Mouse (Mus musculus) heart, embryonic 11.5 days (tissue): ENCODE data around the gene Stx7. TPM values are rescaled to one million over a fixed set of nuclear protein-coding genes. Genes with fewer than 3 reads are reported as not detected.

Experiments used
- ATAC-seq: fragments of 200-750 bp; cut with Nextera tagmentation; replicated peaks from 2 replicates; pipeline ENCODE4 v1.8.0; 2017; ENCODE audit warnings: moderate library complexity; ENCODE audit not compliant: insufficient number of reproducible peaks, low FRiP score, low TSS enrichment
- H3K27ac ChIP-seq: fragments of 300-500 bp; sonication (generic); 2 replicates; pipeline ENCODE4 v1.5.1; 2014; ENCODE audit warnings: mild to moderate bottlenecking, low read depth, low read length
- H3K27me3 ChIP-seq: fragments of 300-500 bp; sonication (generic); 2 replicates; pipeline ENCODE4 v1.6.1; 2014; ENCODE audit warnings: mild to moderate bottlenecking, low read length, mixed read lengths; ENCODE audit not compliant: control insufficient read depth, insufficient read depth
- H3K36me3 ChIP-seq: fragments of 300-500 bp; sonication (generic); 2 replicates; pipeline ENCODE4 v1.6.1; 2014; ENCODE audit warnings: mild to moderate bottlenecking, low read length, moderate library complexity, mixed read lengths; ENCODE audit not compliant: control insufficient read depth, insufficient read depth
- H3K4me1 ChIP-seq: fragments of 300-500 bp; sonication (generic); 2 replicates; pipeline ENCODE4 v1.6.1; 2014; ENCODE audit warnings: low read length; ENCODE audit not compliant: control insufficient read depth, insufficient read depth
- H3K4me2 ChIP-seq: fragments of 300-500 bp; sonication (generic); 2 replicates; pipeline ENCODE4 v1.6.1; 2014; ENCODE audit warnings: mild to moderate bottlenecking, moderate library complexity
- H3K4me3 ChIP-seq: fragments of 300-500 bp; sonication (generic); 2 replicates; pipeline ENCODE4 v1.5.1; 2014; ENCODE audit warnings: low read depth, low read length
- H3K9ac ChIP-seq: fragments of 300-500 bp; sonication (generic); 2 replicates; pipeline ENCODE4 v1.6.1; 2014; ENCODE audit warnings: mild to moderate bottlenecking, low read depth, low read length, moderate library complexity
- H3K9me3 ChIP-seq: fragments of 300-500 bp; sonication (generic); replicated peaks from 2 replicates; pipeline ENCODE4 v1.6.1; 2016; ENCODE audit warnings: low read length; ENCODE audit not compliant: control insufficient read depth
- WGBS: fragments of 180-500 bp; shearing (Covaris S2); extraction: QIAGEN DNeasy Blood & Tissue Kit; methylation state at CpG from one replicate; pipeline ENCODE4 v1.1.7; 2014; ENCODE audit not compliant: insufficient replicate concordance; 5-methylcytosine and 5-hydroxymethylcytosine counted together
- polyA plus RNA-seq: library from polyadenylated mRNA; unstranded; fragments of >200 nt; fragmentation: Nextera tagmentation; extraction: Ambion mirVana; gene quantifications from 2 replicates; pipeline ENCODE4 v1.2.1, GENCODE M21; 2014

Stx7 gene
- polyA plus RNA-seq, 1 experiment from 2014 or later = 89.8 TPM

DNA sequence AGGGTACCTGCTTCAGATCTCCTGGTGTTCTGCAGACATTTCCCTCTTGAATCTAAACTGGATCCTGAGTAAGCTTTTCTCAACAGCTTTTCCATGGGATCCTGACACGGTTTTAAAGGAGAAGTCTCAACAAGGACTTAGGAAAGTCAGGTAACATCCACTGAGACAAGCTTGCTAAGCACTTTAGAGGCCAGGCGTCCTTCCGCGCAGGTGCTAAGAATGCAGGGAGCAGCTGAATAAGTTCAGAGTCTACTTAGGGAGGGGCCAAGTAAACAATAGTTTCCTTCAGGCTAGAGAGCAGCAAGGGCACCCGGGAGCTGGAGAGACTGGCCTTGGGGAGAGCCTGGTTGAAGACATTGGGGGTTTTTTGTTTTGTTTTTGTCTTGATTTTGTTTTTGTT is 16.8 kb upstream of the Stx7 start:
- H3K27me3 ChIP-seq = no peaks in the 10 kb centered on the region
- 22% methylated on average over 5 of the region's 5 CpGs for WGBS
- no peak overlapping the region for H3K27ac ChIP-seq
- no peaks in the 10 kb centered on the region for H3K9me3 ChIP-seq
- H3K9ac ChIP-seq = 0 out of 2 replicates have a peak overlapping the region, but pooled peaks have one; percentile 39
- ATAC-seq = no peak
- no peaks in the 10 kb centered on the region for H3K36me3 ChIP-seq
- H3K4me1 ChIP-seq = peaks cover 7% of the 10 kb centered on the region; the same call in 1 of the 2 replicates
- H3K4me3 ChIP-seq = no peak overlapping the region
- peak overlapping the region; percentile 42 for H3K4me2 ChIP-seq

DNA sequence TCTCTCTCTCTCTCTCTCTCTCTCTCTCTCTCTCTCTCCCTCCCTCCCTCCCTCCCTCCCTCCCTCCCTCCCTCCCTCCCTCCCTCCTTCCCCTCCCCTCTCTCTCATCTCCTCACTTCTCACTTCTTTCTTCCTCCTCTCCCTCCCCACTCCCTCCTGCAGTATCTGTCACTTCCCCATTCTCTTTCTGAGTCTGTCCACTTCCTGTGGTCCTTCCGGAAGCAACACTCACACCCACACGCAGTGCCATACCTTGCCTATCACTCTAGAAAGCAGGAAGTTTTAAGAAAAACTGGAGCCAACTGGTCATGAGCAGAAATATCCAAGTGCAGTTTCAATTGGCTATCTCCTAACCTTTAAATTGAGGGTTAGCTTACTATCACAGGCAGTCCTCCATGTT is 16.0 kb upstream of the Stx7 start:
- no peak overlapping the region for H3K4me2 ChIP-seq
- ATAC-seq = no peak
- H3K9ac ChIP-seq = no peak overlapping the region
- H3K4me3 ChIP-seq = no peak overlapping the region
- WGBS = 35% methylated on average over 2 of the region's 2 CpGs
- no peak overlapping the region for H3K27ac ChIP-seq
- peaks cover 7% of the 10 kb centered on the region; the same call in 1 of the 2 replicates for H3K4me1 ChIP-seq
- no peaks in the 10 kb centered on the region for H3K36me3 ChIP-seq
- no peaks in the 10 kb centered on the region for H3K27me3 ChIP-seq
- H3K9me3 ChIP-seq = no peaks in the 10 kb centered on the region

DNA sequence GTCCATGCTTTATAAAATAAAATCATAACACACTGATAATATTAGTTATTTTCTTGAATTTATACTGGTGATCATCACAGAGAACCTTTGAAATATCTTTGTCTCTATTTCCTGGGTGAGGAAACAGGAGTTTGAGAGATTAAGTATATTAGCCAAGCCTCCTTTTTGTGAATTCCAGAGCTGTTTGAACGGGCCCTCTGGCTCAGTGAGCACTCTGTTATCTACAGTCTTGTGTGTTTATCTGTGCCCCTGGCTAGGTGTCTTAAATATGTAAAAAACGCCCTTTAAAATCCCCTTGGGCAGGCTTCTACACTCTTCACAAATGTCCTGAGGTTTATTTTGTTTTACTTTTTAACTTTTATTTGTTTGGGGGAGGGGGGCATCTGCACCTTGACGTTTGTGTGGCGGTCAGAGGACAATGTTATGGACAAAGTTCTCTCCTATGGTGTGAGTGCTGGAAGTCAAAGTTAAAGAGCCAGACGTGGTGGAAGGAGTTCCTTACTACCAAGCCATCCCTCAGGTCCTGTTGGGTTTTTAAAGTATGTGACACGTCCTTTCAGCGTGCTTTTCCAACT is 14.9 kb upstream of the Stx7 start:
- H3K4me1 ChIP-seq = peaks cover 7% of the 10 kb centered on the region; the same call in 1 of the 2 replicates
- H3K9ac ChIP-seq = no peak overlapping the region
- H3K9me3 ChIP-seq = no peaks in the 10 kb centered on the region
- no peaks in the 10 kb centered on the region for H3K36me3 ChIP-seq
- ATAC-seq = no peak
- H3K4me2 ChIP-seq = no peak overlapping the region
- no peak overlapping the region for H3K4me3 ChIP-seq
- no peak overlapping the region for H3K27ac ChIP-seq
- no peaks in the 10 kb centered on the region for H3K27me3 ChIP-seq
- WGBS = 35% methylated on average over 7 of the region's 7 CpGs

DNA sequence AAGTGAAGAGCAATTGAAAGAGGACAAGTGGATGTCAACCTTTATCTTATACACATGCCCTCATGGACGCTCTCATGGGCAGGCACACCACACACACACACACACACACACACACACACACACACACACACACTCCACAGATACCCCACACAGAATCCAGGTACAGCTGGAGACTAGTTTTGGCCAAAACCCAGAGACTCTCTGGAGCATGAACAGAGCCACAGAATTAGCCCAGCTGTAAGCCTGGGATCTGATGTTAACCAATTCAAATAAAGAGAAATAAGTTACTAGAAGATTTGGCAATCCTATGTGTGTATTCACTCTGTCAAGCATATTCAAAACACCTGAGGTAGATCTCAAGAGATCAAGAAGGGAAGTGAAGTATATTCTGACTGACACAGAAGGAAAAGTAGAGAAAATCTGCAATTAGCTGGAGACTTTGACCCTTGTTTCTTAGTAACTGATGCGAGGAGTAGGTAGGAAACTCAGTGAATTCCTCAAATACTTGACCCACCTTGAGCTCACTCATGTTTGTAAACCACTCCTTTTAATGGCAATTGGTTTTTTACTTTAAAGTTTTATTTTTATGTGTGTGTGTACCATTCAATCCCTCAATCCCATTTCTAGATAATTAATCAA is 10.4 kb upstream of the Stx7 start:
- no peak overlapping the region for H3K27ac ChIP-seq
- no peaks in the 10 kb centered on the region for H3K9me3 ChIP-seq
- H3K4me1 ChIP-seq = 0 out of 2 replicates have a peak, but pooled peaks cover 2% of the 10 kb centered on the region
- H3K4me3 ChIP-seq = no peak overlapping the region
- no peak overlapping the region for H3K4me2 ChIP-seq
- H3K36me3 ChIP-seq = no peaks in the 10 kb centered on the region
- no peak for ATAC-seq
- no peak overlapping the region for H3K9ac ChIP-seq
- no peaks in the 10 kb centered on the region for H3K27me3 ChIP-seq
- WGBS = 58% methylated on average over 2 of the region's 2 CpGs

DNA sequence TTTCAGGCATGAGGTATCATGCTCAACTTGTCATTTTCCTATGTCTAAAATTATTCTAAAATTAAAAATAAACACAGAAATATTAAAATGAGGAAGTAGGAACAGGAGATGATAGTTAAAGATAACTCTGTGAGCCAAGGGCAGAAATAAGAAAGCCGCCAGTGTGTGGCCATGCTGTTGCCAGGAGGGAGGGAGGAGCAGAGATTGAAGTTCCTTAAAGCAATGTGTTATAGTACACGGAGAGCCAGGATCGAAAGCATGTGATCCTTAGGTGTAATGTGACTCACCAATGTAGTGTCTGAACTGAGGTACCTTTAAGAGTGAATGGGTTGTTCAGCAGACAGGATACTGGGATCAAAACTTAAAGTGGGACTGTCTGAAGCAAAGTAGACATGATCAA is 6.4 kb upstream of the Stx7 start:
- H3K4me1 ChIP-seq = no peaks in the 10 kb centered on the region
- H3K27ac ChIP-seq = no peak overlapping the region
- 77% methylated on average over 3 of the region's 3 CpGs for WGBS
- no peaks in the 10 kb centered on the region for H3K36me3 ChIP-seq
- no peak overlapping the region for H3K4me2 ChIP-seq
- no peak for ATAC-seq
- H3K9ac ChIP-seq = no peak overlapping the region
- H3K4me3 ChIP-seq = no peak overlapping the region
- no peaks in the 10 kb centered on the region for H3K9me3 ChIP-seq
- no peaks in the 10 kb centered on the region for H3K27me3 ChIP-seq

DNA sequence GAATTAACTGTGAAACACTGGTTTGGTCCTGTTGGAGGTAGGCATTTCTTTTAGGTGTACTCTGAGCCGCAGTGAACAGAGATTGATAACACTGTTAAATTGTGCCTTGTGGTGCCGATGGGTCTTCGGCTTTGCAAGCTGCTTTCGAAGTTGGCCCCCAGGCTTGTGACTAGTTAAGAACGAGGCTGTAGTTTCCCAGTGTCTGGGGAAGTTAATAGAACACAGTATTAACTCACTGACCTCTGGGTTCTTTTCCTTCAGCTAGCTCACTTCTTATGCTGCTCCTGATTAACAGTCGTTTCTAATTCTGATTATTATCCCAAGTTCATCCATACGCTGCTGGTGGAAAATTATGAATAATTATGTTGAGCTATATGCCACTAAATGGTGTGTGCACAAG is 984 bp downstream of the Stx7 start:
- no peaks in the 10 kb centered on the region for H3K9me3 ChIP-seq
- H3K4me1 ChIP-seq = peaks cover 9% of the 10 kb centered on the region
- no peak for ATAC-seq
- peak overlapping the region; percentile 78 for H3K4me3 ChIP-seq
- WGBS = 36% methylated on average over 7 of the region's 7 CpGs
- no peak overlapping the region for H3K27ac ChIP-seq
- H3K36me3 ChIP-seq = no peaks in the 10 kb centered on the region
- H3K4me2 ChIP-seq = peak overlapping the region; percentile 63
- H3K27me3 ChIP-seq = no peaks in the 10 kb centered on the region
- no peak overlapping the region for H3K9ac ChIP-seq

DNA sequence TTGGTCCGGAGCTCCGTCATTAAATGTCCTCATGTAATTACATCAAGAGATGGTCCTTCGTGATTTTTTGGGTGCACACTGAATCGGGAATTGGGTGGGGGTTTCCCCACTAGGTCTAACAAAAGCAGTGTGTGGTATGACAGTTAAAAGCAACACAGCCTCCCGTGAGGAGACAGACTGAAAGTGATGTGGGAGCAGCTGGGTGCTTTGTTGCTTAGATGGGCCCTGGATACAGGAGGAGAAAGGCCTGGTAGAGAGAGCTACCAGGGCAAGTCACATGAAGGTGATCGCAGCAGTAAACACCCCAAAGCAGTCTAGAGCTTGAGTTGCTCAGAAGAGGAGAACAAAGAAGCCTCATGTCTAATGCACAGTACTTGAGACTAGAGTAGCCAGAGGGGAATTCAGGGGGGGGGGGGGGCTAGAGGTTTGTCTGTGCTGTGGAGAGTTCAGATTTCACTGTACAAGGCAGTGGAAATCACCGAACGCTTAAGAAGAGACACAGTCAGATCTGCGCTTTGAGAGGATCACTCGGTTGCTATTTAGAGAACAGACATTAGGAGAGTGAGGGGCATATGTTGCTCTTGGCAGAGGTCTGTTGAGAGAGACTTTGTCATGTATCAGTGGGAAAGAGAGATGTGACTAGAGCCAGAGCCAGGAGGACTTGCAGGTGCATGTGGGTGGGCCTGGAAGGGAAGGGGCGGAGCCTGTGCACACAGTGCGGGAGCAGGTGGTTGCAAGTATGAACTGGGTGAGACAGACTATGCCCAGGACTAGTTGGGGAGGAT is 9.6 kb downstream of the Stx7 start:
- peak; percentile 61; the same call in 1 of the 2 replicates for ATAC-seq
- WGBS = 76% methylated on average over 12 of the region's 12 CpGs
- Histone ChIP-seq H3K9me3 (no peaks in the 10 kb centered on the region), H3K4me3 (no peak overlapping the region), H3K27ac (peak overlapping the region; percentile 59; the same call in 1 of the 2 replicates), H3K4me2 (no peak overlapping the region), H3K27me3 (no peaks in the 10 kb centered on the region), H3K4me1 (peaks cover 6% of the 10 kb centered on the region; the same call in 1 of the 2 replicates), H3K36me3 (peaks cover 17% of the 10 kb centered on the region), H3K9ac (no peak overlapping the region)

DNA sequence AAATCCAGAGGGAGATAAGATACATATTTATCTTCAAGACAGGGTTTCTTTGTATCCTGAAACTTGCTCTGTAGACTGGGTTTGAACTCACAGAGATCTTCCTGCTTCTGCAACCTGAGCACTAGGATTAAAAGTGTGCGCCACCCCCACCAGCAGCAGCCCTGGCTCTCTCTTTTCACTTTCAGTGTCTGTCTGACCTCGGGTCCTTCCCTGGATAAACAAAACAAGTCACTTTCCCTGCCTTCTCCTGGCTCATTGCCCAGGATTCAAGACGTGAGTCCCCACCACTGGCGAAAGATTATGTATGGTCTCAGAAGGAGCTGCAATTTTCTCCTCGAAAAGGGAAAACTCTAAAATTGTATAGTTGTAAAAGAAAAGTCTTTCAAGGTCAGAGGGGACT is 10.5 kb downstream of the Stx7 start:
- WGBS = 71% methylated on average over 5 of the region's 5 CpGs
- Histone ChIP-seq H3K27me3 (no peaks in the 10 kb centered on the region), H3K4me3 (no peak overlapping the region), H3K4me2 (no peak overlapping the region), H3K9me3 (no peaks in the 10 kb centered on the region), H3K36me3 (peaks cover 17% of the 10 kb centered on the region), H3K27ac (no peak overlapping the region), H3K4me1 (peaks cover 11% of the 10 kb centered on the region), H3K9ac (no peak overlapping the region)
- ATAC-seq = no peak
